Mouse (Mus musculus): ENCODE data around the gene F11r.
A peak's percentile ranks its signal among the peaks of the same experiment; 100 is the strongest.

DNA sequence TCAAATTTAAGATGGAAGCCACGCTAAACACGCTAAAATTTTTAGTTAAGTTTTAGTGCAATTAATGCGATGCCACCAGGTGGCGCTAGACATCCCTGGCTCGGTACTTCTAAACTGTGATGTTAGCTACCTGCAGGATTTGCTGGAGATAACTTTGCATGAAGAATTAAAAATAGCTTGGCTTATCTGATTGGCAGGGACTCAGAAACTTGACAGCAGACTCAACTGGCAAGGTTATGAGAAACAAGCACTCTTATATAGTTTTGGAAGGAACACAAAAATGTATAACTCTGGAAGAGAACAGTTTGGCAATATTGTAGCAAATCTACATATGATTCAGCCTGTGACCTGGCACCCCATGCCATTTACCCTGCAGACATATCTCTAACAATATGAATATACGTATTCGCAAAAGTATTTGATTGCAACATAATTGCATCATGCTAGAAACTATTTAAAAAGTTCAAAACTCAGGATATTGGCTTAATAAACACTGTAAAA lies 33.1 kb downstream of the F11r start:
- TF ChIP-seq POLR2A (IDR thresholded peaks at IDR 0.05; ENCODE audit: borderline replicate concordance, extremely low read depth, low read depth, low read length): no peak
- TF ChIP-seq CTCF (IDR thresholded peaks at IDR 0.05; ENCODE audit: insufficient read depth, low read length): peak; percentile 81
